Mouse (Mus musculus) olfactory bulb, adult 2 months (tissue): ENCODE measurements at regions not wholly inside any gene's neighbourhood (a gene's known extent, or its start where the extent isn't known, plus 50 kb on each side); places are given as distances from the start of the nearest gene placed in this dataset.

Experiments used
- H3K27ac ChIP-seq: fragments of 200-500 bp; 2 replicates; pipeline ENCODE4 v1.5.1; 2012; ENCODE audit warnings: low read depth, low read length; ENCODE audit not compliant: insufficient read depth
- H3K4me1 ChIP-seq: fragments of 200-500 bp; 2 replicates; pipeline ENCODE4 v1.6.1; 2012; ENCODE audit warnings: low read length; ENCODE audit not compliant: control insufficient read depth, insufficient read depth
- H3K4me3 ChIP-seq: fragments of 200-500 bp; 2 replicates; pipeline ENCODE4 v1.5.1; 2012; ENCODE audit warnings: mild to moderate bottlenecking, low read depth, low read length, moderate library complexity; ENCODE audit not compliant: insufficient read depth
- CTCF ChIP-seq: fragments of 200-500 bp; IDR thresholded peaks from 2 replicates; pipeline ENCODE4 v1.5.1; 2012; ENCODE audit warnings: low read depth, mild to moderate bottlenecking, low read length, moderate library complexity; ENCODE audit not compliant: insufficient read depth
- POLR2A ChIP-seq: fragments of 200-500 bp; IDR thresholded peaks from 2 replicates; pipeline ENCODE4 v1.6.1; 2012; ENCODE audit warnings: mild to moderate bottlenecking, low read depth, low read length, moderate library complexity; ENCODE audit not compliant: insufficient read depth
- WGBS: fragments of 180-500 bp; shearing (Covaris S2); methylation state at CpG from one replicate; pipeline ENCODE4 v1.1.7; 2018; 5-methylcytosine and 5-hydroxymethylcytosine counted together

- H3K4me3 ChIP-seq: no peak overlapping the region
- no peaks in the 10 kb centered on the region for H3K4me1 ChIP-seq
- TF ChIP-seq POLR2A: no peak
- no peak for TF ChIP-seq CTCF
- WGBS: 100% methylated on average over 1 of the region's 1 CpGs
- no peak overlapping the region for H3K27ac ChIP-seq
Measured at GRCm38 (mm10) chr12:59770980-59771379, 551.5 kb upstream of the Fbxo33 start.

- Histone ChIP-seq H3K27ac (no peak overlapping the region), H3K4me3 (no peak overlapping the region), H3K4me1 (no peaks in the 10 kb centered on the region)
- WGBS: 80% methylated on average over 1 of the region's 1 CpGs
- TF ChIP-seq POLR2A: no peak
- no peak for TF ChIP-seq CTCF
Measured at GRCm38 (mm10) chr12:59762260-59762659, 542.7 kb upstream of the Fbxo33 start.

GRCm38 (mm10) chr12:59744768-59745167, 525.2 kb upstream of the Fbxo33 start:
- WGBS: 97% methylated on average over 2 of the region's 2 CpGs
- Histone ChIP-seq H3K27ac (no peak overlapping the region), H3K4me1 (no peaks in the 10 kb centered on the region; the same call in 1 of the 2 replicates), H3K4me3 (no peak overlapping the region)
- TF ChIP-seq POLR2A (no peak), CTCF (no peak)

- 46% methylated on average over 11 of the region's 11 CpGs for WGBS
- TF ChIP-seq CTCF: no peak
- TF ChIP-seq POLR2A: no peak
- Histone ChIP-seq H3K27ac (no peak overlapping the region), H3K4me3 (no peak overlapping the region), H3K4me1 (no peaks in the 10 kb centered on the region; the same call in 1 of the 2 replicates)
Measured at GRCm38 (mm10) chr12:59743211-59743610, 523.7 kb upstream of the Fbxo33 start.

GRCm38 (mm10) chr12:59724951-59725350, 505.4 kb upstream of the Fbxo33 start:
- H3K4me3 ChIP-seq: no peak overlapping the region
- WGBS: 61% methylated on average over 1 of the region's 1 CpGs
- H3K4me1 ChIP-seq: no peaks in the 10 kb centered on the region
- TF ChIP-seq CTCF: no peak
- TF ChIP-seq POLR2A: no peak
- H3K27ac ChIP-seq: no peak overlapping the region

GRCm38 (mm10) chr12:59722471-59723182, 503.1 kb upstream of the Fbxo33 start:
- Histone ChIP-seq H3K4me1 (no peaks in the 10 kb centered on the region), H3K4me3 (no peak overlapping the region), H3K27ac (no peak overlapping the region)
- WGBS: 54% methylated on average over 6 of the region's 6 CpGs
- no peak for TF ChIP-seq CTCF
- TF ChIP-seq POLR2A: no peak

- no peak for TF ChIP-seq POLR2A
- 70% methylated on average over 3 of the region's 3 CpGs for WGBS
- no peaks in the 10 kb centered on the region for H3K4me1 ChIP-seq
- H3K4me3 ChIP-seq: no peak overlapping the region
- H3K27ac ChIP-seq: no peak overlapping the region
Measured at GRCm38 (mm10) chr12:59713216-59713615, 493.7 kb upstream of the Fbxo33 start.

GRCm38 (mm10) chr12:59683235-59683634, 463.7 kb upstream of the Fbxo33 start:
- Histone ChIP-seq H3K4me3 (no peak overlapping the region), H3K4me1 (no peaks in the 10 kb centered on the region), H3K27ac (no peak overlapping the region)
- TF ChIP-seq POLR2A: no peak
- TF ChIP-seq CTCF: no peak
- WGBS: 90% methylated on average over 2 of the region's 2 CpGs

- no peak for TF ChIP-seq CTCF
- TF ChIP-seq POLR2A: no peak
- no peak overlapping the region for H3K4me3 ChIP-seq
- no peaks in the 10 kb centered on the region for H3K4me1 ChIP-seq
- H3K27ac ChIP-seq: no peak overlapping the region
Measured at GRCm38 (mm10) chr12:59663161-59663560, 443.6 kb upstream of the Fbxo33 start.

GRCm38 (mm10) chr12:59630678-59631077, 411.2 kb upstream of the Fbxo33 start:
- H3K27ac ChIP-seq: no peak overlapping the region
- no peaks in the 10 kb centered on the region for H3K4me1 ChIP-seq
- TF ChIP-seq CTCF: no peak
- TF ChIP-seq POLR2A: no peak
- 93% methylated on average over 1 of the region's 1 CpGs for WGBS
- no peak overlapping the region for H3K4me3 ChIP-seq
